Mouse (Mus musculus): ENCODE data around the gene Pced1b. TPM values are rescaled to one million over a fixed set of nuclear protein-coding genes. Genes with fewer than 3 reads are reported as not detected.

The Pced1b gene
- polyA plus RNA-seq, 1 experiment, result 38.2 TPM

GRCm38 (mm10) chr15:97258483-97259230 lies 11.8 kb downstream of the Pced1b start:
- Histone ChIP-seq H3K4me3 (ENCODE audit: low read depth, low read length) (no peak overlapping the region), H3K27me3 (ENCODE audit: control insufficient read depth, insufficient read depth, low read length, poor library complexity, severe bottlenecking) (no peaks in the 10 kb centered on the region), H3K27ac (ENCODE audit: insufficient read depth, low read length) (no peak overlapping the region), H3K36me3 (ENCODE audit: control insufficient read depth, insufficient read depth, low read length, poor library complexity, severe bottlenecking) (no peaks in the 10 kb centered on the region), H3K4me1 (ENCODE audit: control insufficient read depth, insufficient read depth, low read length) (no peaks in the 10 kb centered on the region), H3K9ac (ENCODE audit: low read depth, poor library complexity, severe bottlenecking) (no peak overlapping the region), H3K9me3 (replicated peaks; ENCODE audit: control insufficient read depth, insufficient read depth, low read length, poor library complexity, severe bottlenecking) (no peaks in the 10 kb centered on the region)
- TF ChIP-seq EP300 (IDR thresholded peaks at IDR 0.05; ENCODE audit: insufficient read depth, low read depth, low read length) (no peak), CTCF (IDR thresholded peaks at IDR 0.05; ENCODE audit: low read depth, low read length) (no peak), POLR2A (IDR thresholded peaks at IDR 0.05; ENCODE audit: insufficient read depth, low read length) (no peak)

GRCm38 (mm10) chr15:97259300-97259699 lies 12.4 kb downstream of the Pced1b start:
- no peaks in the 10 kb centered on the region for H3K27me3 ChIP-seq (ENCODE audit: control insufficient read depth, insufficient read depth, low read length, poor library complexity, severe bottlenecking)
- no peaks in the 10 kb centered on the region for H3K9me3 ChIP-seq (replicated peaks; ENCODE audit: control insufficient read depth, insufficient read depth, low read length, poor library complexity, severe bottlenecking)
- no peak overlapping the region for H3K4me3 ChIP-seq (ENCODE audit: low read depth, low read length)
- no peak overlapping the region for H3K9ac ChIP-seq (ENCODE audit: low read depth, poor library complexity, severe bottlenecking)
- TF ChIP-seq EP300 (IDR thresholded peaks at IDR 0.05; ENCODE audit: insufficient read depth, low read depth, low read length) (no peak), CTCF (IDR thresholded peaks at IDR 0.05; ENCODE audit: low read depth, low read length) (no peak), POLR2A (IDR thresholded peaks at IDR 0.05; ENCODE audit: insufficient read depth, low read length) (no peak)
- H3K27ac ChIP-seq (ENCODE audit: insufficient read depth, low read length), result no peak overlapping the region
- no peaks in the 10 kb centered on the region for H3K4me1 ChIP-seq (ENCODE audit: control insufficient read depth, insufficient read depth, low read length)
- H3K36me3 ChIP-seq (ENCODE audit: control insufficient read depth, insufficient read depth, low read length, poor library complexity, severe bottlenecking), result no peaks in the 10 kb centered on the region

- Histone ChIP-seq H3K9me3 (replicated peaks; ENCODE audit: control insufficient read depth, insufficient read depth, low read length, poor library complexity, severe bottlenecking) (no peaks in the 10 kb centered on the region), H3K4me1 (ENCODE audit: control insufficient read depth, insufficient read depth, low read length) (no peaks in the 10 kb centered on the region), H3K4me3 (ENCODE audit: low read depth, low read length) (no peak overlapping the region), H3K27me3 (ENCODE audit: control insufficient read depth, insufficient read depth, low read length, poor library complexity, severe bottlenecking) (no peaks in the 10 kb centered on the region), H3K27ac (ENCODE audit: insufficient read depth, low read length) (no peak overlapping the region), H3K9ac (ENCODE audit: low read depth, poor library complexity, severe bottlenecking) (no peak overlapping the region), H3K36me3 (ENCODE audit: control insufficient read depth, insufficient read depth, low read length, poor library complexity, severe bottlenecking) (no peaks in the 10 kb centered on the region)
- TF ChIP-seq CTCF (IDR thresholded peaks at IDR 0.05; ENCODE audit: low read depth, low read length) (no peak), EP300 (IDR thresholded peaks at IDR 0.05; ENCODE audit: insufficient read depth, low read depth, low read length) (no peak), POLR2A (IDR thresholded peaks at IDR 0.05; ENCODE audit: insufficient read depth, low read length) (no peak)
Observed at GRCm38 (mm10) chr15:97259968-97260597, 13.2 kb downstream of the Pced1b start.

GRCm38 (mm10) chr15:97262251-97262650 lies 15.3 kb downstream of the Pced1b start:
- Histone ChIP-seq H3K4me1 (ENCODE audit: control insufficient read depth, insufficient read depth, low read length) (no peaks in the 10 kb centered on the region), H3K9me3 (replicated peaks; ENCODE audit: control insufficient read depth, insufficient read depth, low read length, poor library complexity, severe bottlenecking) (no peaks in the 10 kb centered on the region)

GRCm38 (mm10) chr15:97266236-97266845 lies 19.4 kb downstream of the Pced1b start:
- Histone ChIP-seq H3K27me3 (ENCODE audit: control insufficient read depth, insufficient read depth, low read length, poor library complexity, severe bottlenecking) (no peaks in the 10 kb centered on the region), H3K36me3 (ENCODE audit: control insufficient read depth, insufficient read depth, low read length, poor library complexity, severe bottlenecking) (no peaks in the 10 kb centered on the region), H3K9me3 (replicated peaks; ENCODE audit: control insufficient read depth, insufficient read depth, low read length, poor library complexity, severe bottlenecking) (no peaks in the 10 kb centered on the region), H3K4me3 (ENCODE audit: low read depth, low read length) (no peak overlapping the region), H3K4me1 (ENCODE audit: control insufficient read depth, insufficient read depth, low read length) (no peaks in the 10 kb centered on the region), H3K9ac (ENCODE audit: low read depth, poor library complexity, severe bottlenecking) (no peak overlapping the region), H3K27ac (ENCODE audit: insufficient read depth, low read length) (no peak overlapping the region)
- TF ChIP-seq EP300 (IDR thresholded peaks at IDR 0.05; ENCODE audit: insufficient read depth, low read depth, low read length), result no peak
- no peak for TF ChIP-seq POLR2A (IDR thresholded peaks at IDR 0.05; ENCODE audit: insufficient read depth, low read length)
- no peak for TF ChIP-seq CTCF (IDR thresholded peaks at IDR 0.05; ENCODE audit: low read depth, low read length)

More at GRCm38 (mm10) chr15:97262251-97262650, 15.3 kb downstream of the Pced1b start:
- no peaks in the 10 kb centered on the region for H3K36me3 ChIP-seq (ENCODE audit: control insufficient read depth, insufficient read depth, low read length, poor library complexity, severe bottlenecking)
- no peaks in the 10 kb centered on the region for H3K27me3 ChIP-seq (ENCODE audit: control insufficient read depth, insufficient read depth, low read length, poor library complexity, severe bottlenecking)
- H3K27ac ChIP-seq (ENCODE audit: insufficient read depth, low read length), result no peak overlapping the region
- H3K4me3 ChIP-seq (ENCODE audit: low read depth, low read length), result no peak overlapping the region
- H3K9ac ChIP-seq (ENCODE audit: low read depth, poor library complexity, severe bottlenecking), result no peak overlapping the region
- no peak for TF ChIP-seq EP300 (IDR thresholded peaks at IDR 0.05; ENCODE audit: insufficient read depth, low read depth, low read length)
